Mouse (Mus musculus): ENCODE results near the gene Acaa1b.
A peak's percentile ranks its signal among the peaks of the same experiment; 100 is the strongest.

DNA sequence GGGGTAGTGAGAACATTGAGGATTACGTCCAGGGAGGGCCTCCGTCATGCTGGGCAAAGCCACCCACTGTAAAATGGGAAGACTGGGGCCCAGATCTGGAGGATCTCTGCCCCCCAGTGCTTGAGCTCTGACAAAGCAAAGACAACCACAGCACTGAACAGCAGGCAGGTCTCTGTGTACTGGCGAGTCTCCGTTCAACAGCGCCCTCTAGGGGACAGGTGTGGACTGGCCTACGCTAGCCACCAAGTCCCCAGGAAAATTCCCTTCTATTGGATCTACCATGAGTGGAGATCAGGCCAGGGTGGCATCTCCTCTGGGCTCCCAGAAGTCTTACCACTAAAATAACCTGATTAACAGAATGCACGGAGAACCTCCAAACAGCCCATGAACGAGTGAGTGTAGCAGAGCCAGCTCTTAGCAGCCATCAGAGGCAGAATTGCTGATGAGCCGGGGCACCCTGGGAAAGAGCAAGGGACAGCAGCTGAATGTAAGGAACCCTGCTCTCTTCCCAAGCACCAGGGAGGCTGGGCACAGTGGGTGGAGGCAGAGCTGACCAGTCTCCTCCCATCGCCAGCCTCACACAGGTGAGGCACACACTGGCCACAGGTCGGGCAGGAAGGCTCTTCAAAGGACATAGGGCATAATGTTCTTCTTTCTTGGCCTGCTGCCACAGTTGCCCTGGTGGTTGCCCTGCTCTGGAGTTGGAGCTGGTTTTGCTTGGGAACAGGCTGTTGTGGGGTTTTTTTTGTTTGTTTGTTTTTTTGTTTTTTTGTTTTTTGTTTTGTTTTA is 35.5 kb upstream of the Acaa1b start:
- TF ChIP-seq POLR2A (IDR thresholded peaks at IDR 0.05; ENCODE audit: control insufficient read depth, low read depth, low read length) = no peak
- TF ChIP-seq CTCF (IDR thresholded peaks at IDR 0.05; ENCODE audit: control insufficient read depth, insufficient read depth, insufficient replicate concordance, low read depth, low read length) = peak; percentile 88; the same call in 1 of the 2 replicates

Measured in testis, adult 2 months (tissue).